Mouse (Mus musculus): ENCODE data around the gene Pomgnt1. TPM values are rescaled to one million over a fixed set of nuclear protein-coding genes. Genes with fewer than 3 reads are reported as not detected.

Gene Pomgnt1
- total and polyA plus RNA-seq, 3 experiments: 33.0 to 40.7 (median 40.2) TPM

DNA sequence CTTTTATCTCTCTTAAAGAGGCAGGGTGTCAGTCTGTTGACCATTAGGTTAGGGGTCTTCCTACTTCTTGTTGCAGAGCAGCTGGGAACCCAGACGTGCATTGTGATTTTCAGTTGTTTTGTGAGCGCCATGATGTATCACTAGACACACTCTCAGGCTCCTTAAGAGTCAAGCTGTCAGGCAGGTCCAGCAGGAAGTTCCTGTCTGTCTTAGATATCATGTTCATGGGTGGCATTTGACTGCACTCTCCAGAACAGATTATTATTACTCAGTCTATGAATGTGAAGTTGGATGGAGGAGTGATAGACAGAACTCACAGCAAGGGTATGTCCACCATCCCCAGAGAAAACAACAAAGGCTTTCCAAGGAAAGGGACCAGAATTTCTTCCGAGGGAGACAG, 80.8 kb downstream of the Pomgnt1 start:
- H3K4me1 ChIP-seq (ENCODE audit: control insufficient read depth in 1 of 2, insufficient read depth in 2 of 2): no peaks in the 10 kb centered on the region
- H3K9me3 ChIP-seq (replicated peaks; ENCODE audit: low read length): no peaks in the 10 kb centered on the region
- no peak overlapping the region for H3K27ac ChIP-seq (ENCODE audit: insufficient read depth, low read depth)
- no peaks in the 10 kb centered on the region for H3K79me2 ChIP-seq (replicated peaks; ENCODE audit: control insufficient read depth, extremely low read depth, insufficient read depth, poor library complexity, severe bottlenecking)
- H3K27me3 ChIP-seq (replicated peaks): no peaks in the 10 kb centered on the region
- no peak overlapping the region for H3K4me2 ChIP-seq (ENCODE audit: insufficient read depth, low read depth, poor library complexity, severe bottlenecking)
- dilution Hi-C loops (cut with MboI; ENCODE audit: extremely low pct_ligation_motif_present, extremely low pct_unique_long_range_greater_than_20kb, low sequenced_read_pairs): no loop called here
- DNase-seq (ENCODE audit: extremely low read depth): no peak
- no peak overlapping the region for H3K4me3 ChIP-seq (replicated peaks in 1 of 3; ENCODE audit: low read depth in 2 of 3, low read length in 2 of 3, poor library complexity in 1 of 3)
- no peaks in the 10 kb centered on the region for H3K36me3 ChIP-seq (replicated peaks in 1 of 2; ENCODE audit: control insufficient read depth in 1 of 2, insufficient read depth in 1 of 2, low read length in 1 of 2)
- TF ChIP-seq TBP (conservative IDR thresholded peaks at IDR 0.05; ENCODE audit: low read depth, low read length) (no peak), NRF1 (IDR thresholded peaks at IDR 0.05; ENCODE audit: low read depth, low read length) (no peak), JUND (conservative IDR thresholded peaks at IDR 0.05; ENCODE audit: low read depth, low read length) (no peak), BHLHE40 (IDR thresholded peaks at IDR 0.05; ENCODE audit: low read depth, low read length) (no peak), RCOR1 (conservative IDR thresholded peaks at IDR 0.05; ENCODE audit: low read depth, low read length) (no peak), PAX5 (IDR thresholded peaks at IDR 0.05; ENCODE audit: low read length) (no peak)
- in situ Hi-C loops (cut with MboI; ENCODE audit: low pct_ligation_motif_present, low pct_unique_long_range_greater_than_20kb, low sequenced_read_pairs): no loop called here
- H3K9ac ChIP-seq (ENCODE audit: insufficient read depth, low read depth): no peak overlapping the region

DNA sequence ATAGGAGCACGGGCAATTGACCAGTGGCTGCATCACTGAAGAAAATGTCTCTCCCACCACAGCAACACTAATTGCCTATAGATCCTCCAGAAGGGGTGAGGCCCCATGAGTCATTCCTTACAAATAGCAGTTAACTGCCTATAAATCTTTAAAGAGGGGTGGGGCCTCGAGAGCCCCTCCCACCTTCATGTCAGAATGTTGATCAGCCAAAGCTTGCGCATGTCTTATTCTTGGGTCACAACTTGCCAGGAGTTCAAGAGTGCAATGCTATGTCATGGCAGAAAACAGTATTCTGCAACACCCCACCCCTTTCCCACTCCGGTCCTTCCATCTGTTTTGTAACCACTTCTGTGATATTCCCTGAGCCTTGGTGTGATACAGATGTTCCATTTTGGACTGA, 82.9 kb downstream of the Pomgnt1 start:
- no peak overlapping the region for H3K4me3 ChIP-seq (replicated peaks in 1 of 3; ENCODE audit: low read depth in 2 of 3, low read length in 2 of 3, poor library complexity in 1 of 3)
- in situ Hi-C loops (cut with MboI; ENCODE audit: low pct_ligation_motif_present, low pct_unique_long_range_greater_than_20kb, low sequenced_read_pairs): no loop called here
- H3K9ac ChIP-seq (ENCODE audit: insufficient read depth, low read depth): no peak overlapping the region
- no peaks in the 10 kb centered on the region for H3K27me3 ChIP-seq (replicated peaks)
- dilution Hi-C loops (cut with MboI; ENCODE audit: extremely low pct_ligation_motif_present, extremely low pct_unique_long_range_greater_than_20kb, low sequenced_read_pairs): no loop called here
- H3K9me3 ChIP-seq (replicated peaks; ENCODE audit: low read length): no peaks in the 10 kb centered on the region
- no peaks in the 10 kb centered on the region for H3K79me2 ChIP-seq (replicated peaks; ENCODE audit: control insufficient read depth, extremely low read depth, insufficient read depth, poor library complexity, severe bottlenecking)
- no peaks in the 10 kb centered on the region for H3K36me3 ChIP-seq (replicated peaks in 1 of 2; ENCODE audit: control insufficient read depth in 1 of 2, insufficient read depth in 1 of 2, low read length in 1 of 2)
- no peak overlapping the region for H3K27ac ChIP-seq (ENCODE audit: insufficient read depth, low read depth)
- H3K4me1 ChIP-seq (ENCODE audit: control insufficient read depth in 1 of 2, insufficient read depth in 2 of 2): no peaks in the 10 kb centered on the region
- TF ChIP-seq ZC3H11A (IDR thresholded peaks at IDR 0.05; ENCODE audit: low read depth, low read length) (no peak), ZMIZ1 (IDR thresholded peaks at IDR 0.05; ENCODE audit: low read depth, low read length) (no peak), IRF4 (IDR thresholded peaks at IDR 0.05; ENCODE audit: low read depth, low read length) (no peak)
- no peak for DNase-seq (ENCODE audit: extremely low read depth)
- H3K4me2 ChIP-seq (ENCODE audit: insufficient read depth, low read depth, poor library complexity, severe bottlenecking): no peak overlapping the region

GRCm38 (mm10) chr4:116208891-116209290, 85.3 kb downstream of the Pomgnt1 start:
- dilution Hi-C loops (cut with MboI; ENCODE audit: extremely low pct_ligation_motif_present, extremely low pct_unique_long_range_greater_than_20kb, low sequenced_read_pairs): no loop called here
- in situ Hi-C loops (cut with MboI; ENCODE audit: low pct_ligation_motif_present, low pct_unique_long_range_greater_than_20kb, low sequenced_read_pairs): no loop called here
- no peak overlapping the region for H3K4me2 ChIP-seq (ENCODE audit: insufficient read depth, low read depth, poor library complexity, severe bottlenecking)

More at GRCm38 (mm10) chr4:116208891-116209290, 85.3 kb downstream of the Pomgnt1 start:
- no peaks in the 10 kb centered on the region for H3K9me3 ChIP-seq (replicated peaks; ENCODE audit: low read length)
- TF ChIP-seq HCFC1 (IDR thresholded peaks at IDR 0.05; ENCODE audit: low read depth, low read length) (no peak), USF1 (IDR thresholded peaks at IDR 0.05; ENCODE audit: low read depth, low read length) (no peak), ZKSCAN1 (IDR thresholded peaks at IDR 0.05; ENCODE audit: borderline replicate concordance, low read depth, low read length) (no peak), SIN3A (IDR thresholded peaks at IDR 0.05; ENCODE audit: low read length) (no peak), ZMIZ1 (IDR thresholded peaks at IDR 0.05; ENCODE audit: low read depth, low read length) (no peak), ELF1 (IDR thresholded peaks at IDR 0.05; ENCODE audit: low read depth, low read length) (no peak), SMC3 (IDR thresholded peaks at IDR 0.05; ENCODE audit: low read depth, low read length) (no peak), POLR2A (IDR thresholded peaks at IDR 0.05; ENCODE audit: low read depth, low read length) (no peak)
- H3K36me3 ChIP-seq (replicated peaks in 1 of 2; ENCODE audit: control insufficient read depth in 1 of 2, insufficient read depth in 1 of 2, low read length in 1 of 2): no peaks in the 10 kb centered on the region
- no peaks in the 10 kb centered on the region for H3K27me3 ChIP-seq (replicated peaks)
- no peak overlapping the region for H3K9ac ChIP-seq (ENCODE audit: insufficient read depth, low read depth)
- no peak for DNase-seq (ENCODE audit: extremely low read depth)
- no peak overlapping the region for H3K27ac ChIP-seq (ENCODE audit: insufficient read depth, low read depth)
- no peak overlapping the region for H3K4me3 ChIP-seq (replicated peaks in 1 of 3; ENCODE audit: low read depth in 2 of 3, low read length in 2 of 3, poor library complexity in 1 of 3)
- H3K79me2 ChIP-seq (replicated peaks; ENCODE audit: control insufficient read depth, extremely low read depth, insufficient read depth, poor library complexity, severe bottlenecking): no peaks in the 10 kb centered on the region
- H3K4me1 ChIP-seq (ENCODE audit: control insufficient read depth in 1 of 2, insufficient read depth in 2 of 2): no peaks in the 10 kb centered on the region

Other genes starting within 250 kb of the Pomgnt1 start
- not detected in 2 replicates for gene Kncn, start 239.4 kb upstream of the Pomgnt1 start, total RNA-seq (2012; rRNA removed)
- not detected in 2 replicates for gene Kncn, start 239.4 kb upstream of the Pomgnt1 start, total RNA-seq (2014; rRNA removed)
- not detected in 2 replicates for gene Kncn, start 239.4 kb upstream of the Pomgnt1 start, polyA plus RNA-seq (2012; ENCODE audit: insufficient read length, low read depth)
- not detected in 2 replicates for gene 6430628N08Rik, start 233.2 kb upstream of the Pomgnt1 start, total RNA-seq (2012; rRNA removed)
- not detected in 2 replicates for gene 6430628N08Rik, start 233.2 kb upstream of the Pomgnt1 start, total RNA-seq (2014; rRNA removed)
- gene 6430628N08Rik, start 233.2 kb upstream of the Pomgnt1 start, polyA plus RNA-seq (2012; ENCODE audit: insufficient read length, low read depth): not detected in 2 replicates
- gene Dmbx1, start 183.9 kb upstream of the Pomgnt1 start, total RNA-seq (2012; rRNA removed): not detected in 2 replicates
- not detected in 2 replicates for gene Dmbx1, start 183.9 kb upstream of the Pomgnt1 start, total RNA-seq (2014; rRNA removed)
- gene Dmbx1, start 183.9 kb upstream of the Pomgnt1 start, polyA plus RNA-seq (2012; ENCODE audit: insufficient read length, low read depth): not detected in 2 replicates
- 9.9 and 15.1 TPM in 2 replicates for gene Faah, start 105.9 kb upstream of the Pomgnt1 start, total RNA-seq (2012; rRNA removed)
- 3.4 and 3.5 TPM in 2 replicates for gene Faah, start 105.9 kb upstream of the Pomgnt1 start, total RNA-seq (2014; rRNA removed)
- 12.1 and 13.3 TPM in 2 replicates for gene Faah, start 105.9 kb upstream of the Pomgnt1 start, polyA plus RNA-seq (2012; ENCODE audit: insufficient read length, low read depth)
- 19.9 and 20.5 TPM in 2 replicates for gene Nsun4, start 70.0 kb upstream of the Pomgnt1 start, total RNA-seq (2012; rRNA removed)
- gene Nsun4, start 70.0 kb upstream of the Pomgnt1 start, total RNA-seq (2014; rRNA removed): 32.0 and 32.8 TPM in 2 replicates
- 18.6 and 20.5 TPM in 2 replicates for gene Nsun4, start 70.0 kb upstream of the Pomgnt1 start, polyA plus RNA-seq (2012; ENCODE audit: insufficient read length, low read depth)
- gene Uqcrh, start 48.8 kb upstream of the Pomgnt1 start, total RNA-seq (2012; rRNA removed): 293 and 362 TPM in 2 replicates
- gene Uqcrh, start 48.8 kb upstream of the Pomgnt1 start, total RNA-seq (2014; rRNA removed): 601 and 717 TPM in 2 replicates
- gene Uqcrh, start 48.8 kb upstream of the Pomgnt1 start, polyA plus RNA-seq (2012; ENCODE audit: insufficient read length, low read depth): 264 and 297 TPM in 2 replicates
- 49.0 and 51.8 TPM in 2 replicates for gene Lrrc41, start 48.6 kb upstream of the Pomgnt1 start, total RNA-seq (2012; rRNA removed)
- gene Lrrc41, start 48.6 kb upstream of the Pomgnt1 start, total RNA-seq (2014; rRNA removed): 50.0 and 60.8 TPM in 2 replicates
- gene Lrrc41, start 48.6 kb upstream of the Pomgnt1 start, polyA plus RNA-seq (2012; ENCODE audit: insufficient read length, low read depth): 43.0 and 48.8 TPM in 2 replicates
- gene Rad54l, start 150 bp upstream of the Pomgnt1 start, total RNA-seq (2012; rRNA removed): 28.8 and 34.5 TPM in 2 replicates
- 21.6 and 22.8 TPM in 2 replicates for gene Rad54l, start 150 bp upstream of the Pomgnt1 start, total RNA-seq (2014; rRNA removed)
- gene Rad54l, start 150 bp upstream of the Pomgnt1 start, polyA plus RNA-seq (2012; ENCODE audit: insufficient read length, low read depth): 48.5 and 53.3 TPM in 2 replicates
- gene Lurap1, start 27.5 kb downstream of the Pomgnt1 start, total RNA-seq (2012; rRNA removed): 0.21 TPM in 1 of 2 replicates, not detected in the other
- not detected in 2 replicates for gene Lurap1, start 27.5 kb downstream of the Pomgnt1 start, total RNA-seq (2014; rRNA removed)
- gene Lurap1, start 27.5 kb downstream of the Pomgnt1 start, polyA plus RNA-seq (2012; ENCODE audit: insufficient read length, low read depth): 0.10 and 0.14 TPM in 2 replicates
- 0.08 and 0.13 TPM in 2 replicates for gene Tspan1, start 43.8 kb downstream of the Pomgnt1 start, total RNA-seq (2012; rRNA removed)
- not detected in 2 replicates for gene Tspan1, start 43.8 kb downstream of the Pomgnt1 start, total RNA-seq (2014; rRNA removed)
- 0.12 TPM in 1 of 2 replicates, not detected in the other for gene Tspan1, start 43.8 kb downstream of the Pomgnt1 start, polyA plus RNA-seq (2012; ENCODE audit: insufficient read length, low read depth)
- gene 1700042G07Rik, start 49.5 kb downstream of the Pomgnt1 start, total RNA-seq (2012; rRNA removed): not detected in 2 replicates
- not detected in 2 replicates for gene 1700042G07Rik, start 49.5 kb downstream of the Pomgnt1 start, total RNA-seq (2014; rRNA removed)
- gene 1700042G07Rik, start 49.5 kb downstream of the Pomgnt1 start, polyA plus RNA-seq (2012; ENCODE audit: insufficient read length, low read depth): not detected in 2 replicates
- not detected in 2 replicates for gene Gm49337, start 49.5 kb downstream of the Pomgnt1 start, total RNA-seq (2012; rRNA removed)
- not detected in 2 replicates for gene Gm49337, start 49.5 kb downstream of the Pomgnt1 start, total RNA-seq (2014; rRNA removed)
- not detected in 2 replicates for gene Gm49337, start 49.5 kb downstream of the Pomgnt1 start, polyA plus RNA-seq (2012; ENCODE audit: insufficient read length, low read depth)
- gene Pik3r3, start 97.8 kb downstream of the Pomgnt1 start, total RNA-seq (2012; rRNA removed): 0.42 and 0.97 TPM in 2 replicates
- gene Pik3r3, start 97.8 kb downstream of the Pomgnt1 start, total RNA-seq (2014; rRNA removed): 1.9 TPM in 2 replicates
- 1.8 and 2.2 TPM in 2 replicates for gene Pik3r3, start 97.8 kb downstream of the Pomgnt1 start, polyA plus RNA-seq (2012; ENCODE audit: insufficient read length, low read depth)

Data from CH12.LX (cell line).